Mouse (Mus musculus) testis, adult 2 months (tissue): ENCODE data around the gene Myo3a.

Source experiments
- CTCF ChIP-seq: fragments of 200-500 bp; IDR thresholded peaks from 2 replicates; pipeline ENCODE4 v1.5.1; 2012; ENCODE audit warnings: low read depth, mild to moderate bottlenecking, inconsistent platforms, low read length, moderate library complexity; ENCODE audit not compliant: control insufficient read depth, insufficient read depth, insufficient replicate concordance
- POLR2A ChIP-seq: fragments of 200-500 bp; IDR thresholded peaks from 2 replicates; pipeline ENCODE4 v1.6.1; 2012; ENCODE audit warnings: low read depth, mild to moderate bottlenecking, inconsistent platforms, low read length, moderate library complexity; ENCODE audit not compliant: control insufficient read depth

GRCm38 (mm10) chr2:22624188-22624975 lies 397.1 kb downstream of the Myo3a start:
- TF ChIP-seq CTCF (no peak), POLR2A (no peak)
